ENCODE assay signal across 20 mouse cellular contexts in the genomic region with DNA sequence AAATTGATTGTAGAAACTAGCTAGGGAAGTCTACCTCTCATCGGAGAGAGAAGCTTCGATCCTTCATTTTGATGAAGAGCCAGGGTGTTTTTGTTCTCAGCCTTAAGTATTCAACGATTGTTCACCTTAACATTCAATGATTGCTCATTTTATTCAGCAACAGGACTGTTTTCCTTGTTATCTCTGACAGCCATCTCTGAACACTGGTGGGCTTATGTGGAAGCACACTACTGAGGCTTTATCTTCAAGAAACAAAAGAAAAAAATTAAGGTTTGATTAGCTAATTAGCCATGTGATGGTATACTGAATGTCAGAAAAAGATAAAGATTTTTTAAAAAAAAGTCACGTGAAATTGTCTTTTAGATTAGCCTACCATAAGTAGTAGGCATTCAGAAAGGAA.
DNase-seq lines count a peak whose midpoint lies in the region; ATAC-seq and TF ChIP-seq lines count a peak whose summit lies in the region.
"Had no signal": no experiment of that assay in that cellular context is flagged by ENCODE, and none has a peak within 500 bp of the region (broad histone marks: within the 10 kb centered on the region; RNA-seq: fewer than 3 reads in every experiment).

No protein-coding gene starts in this region.

- H3K27me3 ChIP-seq in G1E (ENCODE audit: insufficient read depth, low read length), result no peaks in the 10 kb centered on the region
- no peaks in the 10 kb centered on the region for H3K27me3 ChIP-seq in MEL (ENCODE audit: control insufficient read depth in 1 of 2, insufficient read depth in 2 of 2, low read length in 2 of 2)
- H3K27me3 ChIP-seq in neural tube, embryonic 15.5 days (replicated peaks), result no peaks in the 10 kb centered on the region
- H3K27me3 ChIP-seq: CH12.LX, Patski had no signal

- DNase-seq in G1E (ENCODE audit: low spot score) (no peak), MEL (ENCODE audit: low read depth, low spot score) (no peak)
- no peak for DNase-seq in urinary bladder, postnatal 4 days (ENCODE audit: low spot score in 2 of 2)
- DNase-seq: adrenal gland, adult 2 months; adrenal gland, adult 8-10 months; adrenal gland, postnatal 10 days; adrenal gland, postnatal 14 days; adrenal gland, postnatal 25 days; adrenal gland, postnatal 36 days; B cell, adult 2 months; cerebellum, adult 11 months; cerebellum, adult 11-12 months; cerebellum, adult 18-20 months; cerebellum, adult 2 months; cerebellum, adult 8-10 months had no signal

- H3K36me3 ChIP-seq in G1E (replicated peaks), result no peaks in the 10 kb centered on the region
- peaks cover 0 to 3% of the 10 kb centered on the region in 2 experiments; a peak in 1 of 4 replicates for H3K36me3 ChIP-seq in MEL (ENCODE audit: control insufficient read depth in 1 of 2, insufficient read depth in 2 of 2, low read length in 2 of 2)
- H3K36me3 ChIP-seq in neural tube, embryonic 15.5 days, result no peaks in the 10 kb centered on the region

- peak; percentile 69 for ATAC-seq in G1E (ENCODE audit: extremely low read depth, insufficient number of reproducible peaks, low FRiP score, poor library complexity, severe bottlenecking)
- ATAC-seq in neural tube, embryonic 15.5 days (ENCODE audit: low FRiP score), result no peak
- ATAC-seq: activated CD4-positive, CD25-positive, alpha-beta regulatory T cell, adult 4 months; CD4-positive, CD25-positive, alpha-beta regulatory T cell, adult 4 months; Patski had no signal

- no peak for TF ChIP-seq RAD21 in MEL (IDR thresholded peaks at IDR 0.05; ENCODE audit: low read depth, low read length)

- H3K27ac ChIP-seq in MEL (ENCODE audit: control insufficient read depth, low read depth, low read length), result no peak overlapping the region
- no peak overlapping the region for H3K27ac ChIP-seq in neural tube, embryonic 15.5 days (replicated peaks)

- H3K4me3 ChIP-seq in G1E (ENCODE audit: low read depth, low read length) (no peak overlapping the region; the same call in 1 of the 2 replicates), MEL (ENCODE audit: control insufficient read depth in 1 of 2, insufficient read depth in 1 of 2, low read depth in 2 of 2, low read length in 2 of 2) (no peak overlapping the region)
- H3K4me3 ChIP-seq in neural tube, embryonic 15.5 days (replicated peaks), result no peak overlapping the region

- no peaks in the 10 kb centered on the region for H3K9me3 ChIP-seq in G1E (replicated peaks)
- no peaks in the 10 kb centered on the region for H3K9me3 ChIP-seq in MEL (replicated peaks; ENCODE audit: insufficient read depth, low read length)
- H3K9me3 ChIP-seq in neural tube, embryonic 15.5 days (replicated peaks), result no peaks in the 10 kb centered on the region

- no peak for TF ChIP-seq POLR2A in MEL (IDR thresholded peaks at IDR 0.05; ENCODE audit: control insufficient read depth in 1 of 2, insufficient read depth in 1 of 2, low read depth in 1 of 2, low read length in 2 of 2, poor library complexity in 1 of 2)

- 90% methylated on average over 4 of the region's 4 CpGs for WGBS in neural tube, embryonic 15.5 days

- no peak overlapping the region for H3K9ac ChIP-seq in MEL (ENCODE audit: control insufficient read depth, low read depth, low read length, poor library complexity, severe bottlenecking)
- H3K9ac ChIP-seq in neural tube, embryonic 15.5 days (replicated peaks), result no peak overlapping the region

- no peaks in the 10 kb centered on the region for H3K79me2 ChIP-seq in MEL (ENCODE audit: control insufficient read depth, insufficient read depth, low read length, poor library complexity)

- H3K4me1 ChIP-seq in G1E (ENCODE audit: insufficient read depth, low read depth, low read length), result peaks cover 58% of the 10 kb centered on the region
- peaks cover 0 to 10% of the 10 kb centered on the region in 2 experiments; a peak in 1 of 4 replicates for H3K4me1 ChIP-seq in MEL (ENCODE audit: control insufficient read depth in 1 of 2, insufficient read depth in 2 of 2, low read length in 2 of 2)
- H3K4me1 ChIP-seq in neural tube, embryonic 15.5 days, result no peaks in the 10 kb centered on the region

- TF ChIP-seq CTCF in G1E (IDR thresholded peaks at IDR 0.05; ENCODE audit: low read depth, low read length), result no peak
- TF ChIP-seq CTCF in MEL (IDR thresholded peaks at IDR 0.05 in 2 of 3, conservative IDR thresholded peaks at IDR 0.05 in 1 of 3; ENCODE audit: control insufficient read depth in 1 of 3, insufficient read depth in 1 of 3, low read depth in 2 of 3, low read length in 3 of 3, poor library complexity in 1 of 3, severe bottlenecking in 1 of 3), result no peak

- TF ChIP-seq EP300 in MEL (IDR thresholded peaks at IDR 0.05; ENCODE audit: low read depth in 1 of 2, low read length in 2 of 2), result no peak

- H3K4me2 ChIP-seq in neural tube, embryonic 15.5 days, result no peak overlapping the region

TF ChIP-seq in MEL, 35 proteins besides CTCF, POLR2A, EP300 and RAD21:
- TF ChIP-seq ZC3H11A (IDR thresholded peaks at IDR 0.05; ENCODE audit: low read depth, low read length), result no peak
- 0 out of 2 replicates have a peak, but pooled peaks have one; percentile 35 for TF ChIP-seq GATA1 (IDR thresholded peaks at IDR 0.05; ENCODE audit: low read depth, low read length)
- no peak for TF ChIP-seq MYC (IDR thresholded peaks at IDR 0.05; ENCODE audit: low read depth, low read length)
- TF ChIP-seq TBP (IDR thresholded peaks at IDR 0.05; ENCODE audit: low read depth, low read length), result no peak
- no peak for TF ChIP-seq GABPA (IDR thresholded peaks at IDR 0.05; ENCODE audit: low read depth, low read length)
- TF ChIP-seq ZNF384 (IDR thresholded peaks at IDR 0.05; ENCODE audit: low read depth, low read length), result no peak
- TF ChIP-seq BHLHE40 (IDR thresholded peaks at IDR 0.05; ENCODE audit: borderline replicate concordance, low read depth, low read length), result peak; percentile 38; the same call in 1 of the 2 replicates
- TF ChIP-seq MAFK (IDR thresholded peaks at IDR 0.05; ENCODE audit: borderline replicate concordance, low read depth, low read length), result no peak
- TF ChIP-seq USF1 (IDR thresholded peaks at IDR 0.05; ENCODE audit: low read depth, low read length), result peak; percentile 25; the same call in 1 of the 2 replicates
